Mouse (Mus musculus) cerebellum, adult 9-10 months (tissue): Measurements from ENCODE around the gene Fam184a.

Experiments
- DNase-seq: peaks from one replicate; pipeline ENCODE4 v3.0.0; 2022

Fam184a gene

DNA sequence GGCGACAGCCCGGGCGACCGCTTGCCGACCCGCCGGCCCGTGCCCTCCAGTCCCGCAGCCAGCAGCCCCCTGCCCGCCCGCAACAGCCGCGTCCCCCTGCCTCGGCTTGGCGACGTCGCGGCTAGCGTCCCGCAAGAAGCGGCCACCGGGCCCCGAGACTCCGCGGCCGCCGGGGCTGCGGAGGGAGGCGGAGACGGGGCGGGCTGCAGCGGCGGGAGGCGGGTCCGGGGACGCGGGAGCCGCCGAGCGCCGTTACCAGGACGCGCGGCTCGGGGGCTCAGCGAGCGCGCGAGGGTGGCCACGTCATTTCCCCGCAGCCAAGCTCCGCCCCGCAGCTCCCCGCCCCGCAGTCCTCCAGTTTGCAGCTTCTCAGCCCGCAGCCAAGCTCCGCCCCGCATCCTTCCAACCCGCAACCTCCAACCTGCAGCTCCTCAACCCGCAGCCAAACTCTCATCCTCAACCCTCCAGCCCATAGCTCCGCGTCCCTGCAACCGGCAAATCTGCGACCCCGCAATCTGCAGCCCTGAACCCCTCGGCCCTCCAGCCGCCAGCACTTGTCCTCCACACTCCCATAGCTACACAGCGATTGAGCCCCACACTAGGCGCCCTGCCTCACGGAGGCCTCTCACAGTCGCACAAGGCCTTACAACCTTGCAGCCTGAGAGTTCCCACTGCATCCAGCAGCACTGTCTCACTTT lies at the start of gene Fam184a:
Fam184a (minus strand) TSS at position 169 of the 698 bp plus-strand sequence.
- peak; percentile 94 for DNase-seq

DNA sequence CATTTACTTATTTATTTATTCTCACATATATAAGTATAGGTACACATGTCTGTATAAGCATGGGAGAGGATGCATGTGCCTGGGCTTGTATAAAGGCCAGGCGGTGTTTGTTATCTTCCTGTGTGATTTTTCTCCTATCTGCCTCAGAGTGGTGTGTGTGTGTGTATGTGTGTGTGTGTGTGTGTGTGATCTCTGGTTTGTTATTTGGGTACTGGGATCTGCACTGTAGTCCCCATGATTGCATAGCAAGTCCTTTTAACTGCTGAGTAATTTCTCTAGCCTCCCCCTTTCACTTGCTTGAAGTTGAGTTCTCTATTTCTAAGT lies 45.3 kb upstream of the Fam184a start:
- no peak for DNase-seq

DNA sequence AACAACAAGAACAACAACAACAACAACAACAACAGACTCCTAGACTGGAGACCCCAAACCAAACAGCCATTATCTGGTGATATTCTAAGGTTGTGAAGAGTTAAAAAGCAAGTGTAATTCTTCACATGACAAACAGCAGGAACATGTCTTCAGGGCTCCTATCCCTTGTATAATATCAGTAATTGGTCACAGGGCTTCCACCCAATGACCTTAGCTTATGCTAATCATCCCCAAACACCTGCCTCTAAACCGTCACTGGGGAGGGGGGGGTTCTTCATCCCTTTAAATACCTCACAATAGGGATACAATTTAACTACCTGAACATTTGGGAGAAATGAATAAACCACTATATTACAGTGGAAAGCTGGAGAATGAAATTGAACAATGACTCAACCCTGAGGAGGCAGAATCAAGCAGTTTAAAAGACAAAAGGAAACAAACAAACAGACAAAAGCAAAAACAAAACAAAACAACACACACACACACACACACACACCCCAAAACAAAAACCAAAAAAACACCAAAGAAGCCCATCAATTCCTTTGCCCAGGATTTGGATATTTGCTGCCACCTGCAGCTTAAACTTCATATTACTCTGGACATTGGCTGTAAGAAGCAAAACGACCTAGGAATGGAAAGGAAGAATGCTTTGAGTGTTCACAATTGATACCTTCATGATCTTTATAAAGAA lies 44.8 kb upstream of the Fam184a start:
- peak; percentile 59 for DNase-seq

DNA sequence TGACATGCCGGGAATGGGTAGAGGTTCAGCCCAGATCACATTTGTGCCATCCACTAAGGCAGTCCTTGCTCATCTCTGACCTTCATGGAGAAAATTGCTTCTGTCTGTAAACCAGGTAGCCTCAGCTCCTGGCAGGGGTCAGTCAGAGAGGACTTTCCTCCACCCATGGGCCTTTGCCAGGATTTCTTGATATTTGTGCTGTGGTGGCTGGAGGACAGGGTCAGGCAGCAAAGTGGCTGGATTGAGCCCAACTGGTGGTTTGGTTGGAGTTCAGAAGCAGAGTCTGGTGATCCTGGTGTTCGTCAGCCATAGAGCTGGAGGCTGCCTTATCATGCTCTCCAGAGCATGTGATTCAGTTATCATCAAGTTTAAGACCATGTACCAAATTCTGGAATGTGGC lies 40.4 kb upstream of the Fam184a start:
- DNase-seq: no peak

DNA sequence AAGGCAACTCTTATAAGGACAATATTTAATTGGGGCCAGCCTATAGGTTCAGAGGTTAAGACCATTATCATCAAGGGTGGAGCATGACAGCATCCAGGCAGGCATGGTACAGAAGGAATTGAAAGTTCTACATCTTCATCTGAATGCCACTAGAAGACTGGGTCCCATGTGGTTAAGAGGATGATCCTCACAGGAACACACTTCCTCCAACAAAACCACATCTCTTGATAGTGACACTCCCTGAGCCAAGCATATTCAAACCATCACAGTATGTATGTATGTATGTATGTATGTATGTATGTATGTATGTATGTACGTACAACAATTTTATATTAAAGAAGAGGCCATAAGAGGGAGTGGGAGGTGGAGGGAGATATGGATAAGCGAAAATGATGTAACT lies 25.7 kb upstream of the Fam184a start:
- DNase-seq: no peak

DNA sequence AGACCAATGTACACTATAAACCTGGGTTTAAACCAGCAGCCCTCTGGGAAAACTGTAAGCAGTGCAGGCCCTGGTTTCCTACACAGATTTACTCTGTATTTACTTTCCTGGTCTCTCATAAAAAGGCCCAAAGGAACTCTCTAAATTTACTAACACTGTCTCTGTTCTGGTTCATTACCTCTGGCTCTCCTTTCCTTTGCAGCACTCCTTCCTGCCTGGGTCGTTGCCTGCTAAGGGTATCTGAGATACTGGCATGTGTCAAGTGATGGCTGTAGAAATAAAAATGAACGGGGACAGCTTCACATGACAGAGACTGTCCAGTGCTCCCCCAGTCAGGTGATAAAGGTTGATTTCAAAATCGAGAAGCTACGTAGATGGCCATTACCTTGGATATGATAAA lies 21.8 kb upstream of the Fam184a start:
- DNase-seq: no peak

DNA sequence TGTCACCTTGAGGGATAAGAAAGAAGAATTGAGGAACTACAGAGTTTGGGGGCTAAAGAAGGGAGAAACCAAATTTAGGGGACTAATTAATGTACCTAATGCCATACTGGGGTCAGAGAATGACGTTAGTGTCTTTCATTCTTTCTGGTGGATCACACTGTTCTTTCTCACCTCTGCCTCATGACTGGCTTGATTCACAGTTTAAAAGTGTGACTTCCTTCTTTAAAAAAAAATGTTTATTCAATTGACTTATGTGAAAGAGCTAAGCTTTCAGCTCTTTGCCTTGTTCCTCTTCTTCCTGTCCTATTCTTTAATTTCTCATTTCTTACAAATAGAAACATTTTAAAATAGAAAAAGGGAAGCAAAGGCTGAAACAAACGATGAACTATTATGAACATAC lies 20.6 kb upstream of the Fam184a start:
- DNase-seq: no peak

DNA sequence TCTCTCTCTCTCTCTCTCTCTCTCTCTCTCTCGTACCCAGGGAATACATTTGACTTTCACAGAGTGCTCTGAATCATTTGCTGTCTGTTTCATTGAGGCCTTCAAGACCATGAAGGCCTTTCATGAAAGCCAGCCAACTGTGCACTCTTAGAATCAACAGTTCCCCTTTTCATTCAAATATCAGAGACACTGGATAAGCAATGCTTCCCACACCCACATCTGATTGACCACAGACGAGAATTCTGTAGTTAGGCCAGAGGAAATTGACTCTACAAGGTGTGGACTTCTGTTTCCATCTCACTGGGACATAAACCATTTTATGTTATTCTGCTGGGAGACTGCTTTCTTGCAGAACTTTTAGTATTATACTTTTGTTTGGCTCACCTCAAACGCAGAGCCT lies 17.8 kb upstream of the Fam184a start:
- DNase-seq: no peak

DNA sequence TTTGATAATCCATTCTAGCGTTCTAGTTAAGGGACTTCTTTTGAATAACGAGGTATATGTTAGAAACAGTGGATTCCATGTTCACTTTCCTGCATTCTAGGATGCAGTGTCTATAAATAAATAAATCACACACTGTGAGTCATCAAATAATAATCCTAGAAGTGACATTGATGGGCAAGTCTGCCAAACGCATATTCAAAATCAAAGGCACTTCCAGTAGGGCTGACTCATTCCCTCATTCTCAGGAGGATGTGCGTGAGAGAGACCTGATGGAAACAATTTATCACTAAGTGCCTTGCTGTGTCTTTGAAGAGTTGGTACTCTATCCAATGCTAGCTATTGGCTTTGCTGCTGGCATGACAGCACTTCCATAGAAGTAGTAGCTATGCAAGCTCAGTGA lies 14.5 kb upstream of the Fam184a start:
- no peak for DNase-seq

DNA sequence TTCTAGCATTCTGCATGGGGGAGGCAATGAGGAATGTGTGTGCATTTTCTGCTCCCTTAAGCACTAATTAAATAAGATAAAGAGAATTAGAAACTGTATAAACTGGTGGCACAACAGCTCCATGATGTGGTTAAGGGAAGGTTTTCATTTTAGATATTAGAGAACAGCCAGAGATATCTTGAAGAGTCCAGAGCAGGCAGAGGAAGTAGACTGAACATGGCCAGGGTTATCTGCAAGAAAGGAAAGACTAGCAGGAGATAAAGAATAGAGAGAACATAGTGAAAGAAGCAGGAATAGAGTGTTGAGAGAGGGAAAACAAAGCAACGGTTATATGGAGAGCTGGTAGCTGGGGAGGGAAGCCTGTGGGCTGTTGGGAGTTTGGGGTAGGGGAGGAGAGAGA lies 1.8 kb upstream of the Fam184a start:
- peak; percentile 11 for DNase-seq

DNA sequence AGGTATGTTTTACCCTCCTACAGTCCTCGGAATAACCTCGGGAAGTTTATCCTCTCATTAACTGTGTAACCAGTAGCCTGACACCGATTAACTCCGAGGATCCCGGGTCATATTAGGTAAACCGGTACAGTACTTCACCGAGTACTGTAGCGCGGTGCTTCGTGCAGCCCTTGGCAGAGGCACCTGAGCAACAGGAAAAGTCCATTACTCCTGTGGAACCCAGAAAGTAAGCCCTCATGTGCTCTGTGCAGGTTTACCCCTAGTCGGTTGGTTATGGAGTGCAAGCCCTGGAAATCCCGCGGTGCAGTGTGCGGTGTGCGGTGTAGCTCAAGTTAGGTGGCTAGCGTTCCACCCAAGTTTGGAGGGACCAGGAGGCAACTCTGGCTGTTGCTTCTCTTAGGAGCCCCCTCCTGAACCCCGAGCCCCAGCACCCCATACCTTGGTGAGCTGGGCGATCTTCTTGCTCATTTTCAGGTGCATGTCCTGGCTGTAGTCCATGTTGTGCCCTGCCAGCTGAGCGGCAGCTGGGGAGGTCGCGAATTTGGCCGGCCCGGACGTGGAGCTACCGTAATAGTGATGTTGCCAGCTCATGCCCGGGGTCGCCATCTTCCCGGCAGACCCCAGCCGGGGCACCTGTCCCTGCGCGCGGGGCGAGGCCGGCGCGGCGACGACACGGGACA lies 508 bp downstream of the Fam184a start:
- DNase-seq: peak; percentile 72

DNA sequence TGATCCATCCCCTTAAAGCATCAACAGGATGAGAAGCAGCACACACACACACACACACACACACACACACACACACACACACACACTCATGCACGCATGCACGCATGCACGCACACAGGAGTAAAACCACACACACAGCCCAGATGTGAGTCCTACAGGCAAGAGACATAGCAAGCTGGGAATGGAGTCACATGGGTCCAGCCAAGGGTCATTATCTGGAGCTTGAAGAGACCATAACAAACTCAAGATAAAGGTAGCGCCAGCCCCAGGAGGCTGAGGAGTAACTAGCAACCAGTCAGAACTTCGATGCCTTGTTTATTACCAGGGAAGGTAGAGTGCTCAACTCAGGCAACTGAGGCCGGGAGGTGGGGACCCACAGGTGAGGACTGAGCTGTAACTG lies 4.9 kb downstream of the Fam184a start:
- DNase-seq: no peak

DNA sequence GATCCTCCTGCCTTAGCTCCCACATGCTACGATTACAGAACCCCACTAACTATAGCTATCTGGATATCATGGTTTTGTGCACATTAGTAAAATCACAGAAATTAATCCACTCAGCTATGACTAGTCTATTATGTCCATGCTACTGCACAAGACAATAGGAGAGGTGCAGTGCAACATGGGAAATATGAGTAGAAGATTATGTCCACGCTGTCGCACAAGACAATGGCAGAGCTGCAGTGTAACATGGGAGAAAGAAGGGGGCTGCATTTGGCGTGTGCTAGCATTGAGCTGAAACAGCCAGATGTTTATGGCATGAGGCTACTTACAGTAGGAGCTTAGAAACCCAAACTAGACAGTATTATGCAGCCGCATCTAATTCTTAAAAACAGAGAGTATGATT lies 8.0 kb downstream of the Fam184a start:
- peak; percentile 5 for DNase-seq

DNA sequence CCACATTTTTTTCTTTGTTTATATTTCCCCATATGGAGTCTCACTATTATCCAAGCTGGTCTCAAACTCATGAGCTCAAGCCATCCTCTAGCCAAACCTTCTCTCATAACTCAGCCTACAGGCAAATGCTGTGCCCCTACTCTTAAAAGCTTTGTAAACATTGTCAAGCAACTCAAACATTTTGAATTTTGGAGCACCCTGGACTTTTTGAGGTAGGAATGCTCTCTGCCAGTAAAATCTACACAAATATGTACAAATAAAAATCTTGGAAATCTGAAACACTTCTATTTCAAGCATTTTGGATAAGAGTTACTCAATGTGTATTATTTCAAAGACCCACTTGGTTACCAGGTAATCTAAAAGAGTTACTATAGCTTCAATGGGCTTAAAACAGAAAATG lies 10.9 kb downstream of the Fam184a start:
- no peak for DNase-seq

DNA sequence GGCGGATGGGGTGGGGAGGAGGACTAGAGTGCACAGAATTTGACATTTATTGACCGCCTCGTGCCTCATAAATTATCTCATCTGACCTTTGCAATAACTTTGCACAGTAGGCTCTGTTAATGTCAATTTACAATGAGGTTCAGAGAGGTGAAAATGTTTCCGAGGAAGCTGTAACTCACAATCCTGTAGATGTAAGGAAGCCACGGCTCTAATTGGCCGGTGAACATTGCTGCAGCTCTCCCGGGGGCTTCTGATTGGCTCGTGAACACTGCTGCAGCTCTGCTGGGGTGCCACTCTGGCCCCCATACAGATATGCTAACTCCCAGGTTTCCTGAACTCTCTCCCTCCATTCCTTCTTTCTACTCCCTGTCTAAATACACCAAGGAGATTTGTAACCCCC lies 12.1 kb downstream of the Fam184a start:
- DNase-seq: no peak

DNA sequence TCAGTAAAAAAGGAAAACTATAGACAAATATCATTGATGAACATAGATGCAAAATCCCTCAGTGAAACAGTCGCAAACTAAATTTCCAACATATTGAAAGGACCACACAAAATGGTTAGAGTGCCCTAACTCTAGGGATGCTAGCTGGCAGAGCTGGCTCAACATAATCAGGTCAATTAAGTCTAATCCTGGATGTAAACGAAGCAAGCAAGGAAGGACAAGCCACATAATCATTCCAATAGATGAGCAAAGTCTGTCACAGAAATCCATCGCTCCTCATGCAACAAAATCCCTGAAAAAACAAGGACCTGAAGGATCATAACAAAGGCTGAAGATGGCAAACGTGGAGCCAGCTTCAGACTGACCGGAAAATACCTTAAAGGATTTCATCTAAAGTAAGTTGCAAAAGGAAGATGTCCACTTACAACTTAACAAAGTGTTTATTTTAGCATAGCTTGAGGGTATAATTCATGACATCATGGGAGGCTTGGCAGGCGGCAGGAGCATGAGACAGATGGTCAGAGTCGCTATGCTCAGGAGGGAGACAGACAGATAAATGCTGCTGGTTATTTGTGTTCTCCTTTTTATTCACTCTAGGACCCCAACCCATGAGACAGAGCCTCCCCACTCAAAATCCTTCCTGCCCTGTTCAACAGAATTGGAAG lies 15.6 kb downstream of the Fam184a start:
- DNase-seq: peak; percentile 84

DNA sequence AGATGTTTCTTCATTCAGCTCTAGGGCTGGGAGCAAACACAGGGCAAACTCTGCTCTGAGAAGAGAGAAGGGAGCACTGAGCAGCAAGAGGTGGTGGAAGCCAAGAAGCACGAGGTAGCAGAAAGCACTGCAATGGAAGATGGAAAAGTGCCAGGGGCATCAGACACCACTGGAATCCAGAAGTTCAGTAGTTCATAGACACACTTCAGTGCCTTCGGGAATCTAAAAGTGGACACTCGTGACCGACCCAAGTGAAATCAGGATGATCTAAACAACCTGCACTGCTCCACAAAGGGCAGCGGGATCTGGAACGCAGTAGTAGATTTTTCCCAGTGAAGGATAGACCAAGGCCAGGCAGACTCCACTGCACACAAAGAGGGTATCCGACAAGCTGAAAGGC lies 18.6 kb downstream of the Fam184a start:
- no peak for DNase-seq

DNA sequence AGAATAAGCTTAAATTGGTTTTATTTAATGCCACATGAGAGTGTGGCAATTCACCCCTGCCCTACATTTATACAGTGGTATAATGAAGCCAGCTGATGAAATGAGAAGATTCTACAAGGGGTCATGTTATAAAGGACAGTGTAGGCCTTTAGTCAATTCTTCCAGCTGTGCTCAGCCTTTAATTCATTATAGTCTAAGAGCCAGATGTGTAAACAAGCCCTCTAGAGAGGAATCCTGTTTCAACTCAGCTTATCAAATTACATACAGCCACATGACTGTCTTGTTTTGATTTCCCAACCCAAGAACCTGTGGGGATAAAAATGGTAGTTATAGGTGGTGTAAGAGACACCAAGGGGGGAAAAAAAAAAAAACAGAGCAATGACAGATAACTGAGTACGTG lies 22.0 kb downstream of the Fam184a start:
- DNase-seq: no peak

DNA sequence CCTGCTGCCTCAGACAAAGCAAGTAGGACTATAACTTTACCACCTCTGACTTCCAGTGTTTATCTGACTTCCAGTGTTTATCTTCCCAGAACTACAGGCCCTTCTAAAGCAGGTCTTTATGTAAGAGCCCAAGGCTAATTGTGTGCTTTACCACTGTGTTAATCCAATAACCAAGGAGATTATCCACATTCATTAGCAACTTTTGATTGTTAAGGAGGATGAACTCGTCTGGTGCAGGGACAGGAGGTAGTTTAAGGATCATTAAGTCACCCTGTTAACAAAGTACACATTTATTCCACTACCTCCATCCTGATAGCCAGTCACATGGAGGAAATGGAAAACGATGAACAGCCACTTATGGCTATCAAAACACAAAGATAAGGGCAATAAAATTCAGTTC lies 25.6 kb downstream of the Fam184a start:
- DNase-seq: no peak

DNA sequence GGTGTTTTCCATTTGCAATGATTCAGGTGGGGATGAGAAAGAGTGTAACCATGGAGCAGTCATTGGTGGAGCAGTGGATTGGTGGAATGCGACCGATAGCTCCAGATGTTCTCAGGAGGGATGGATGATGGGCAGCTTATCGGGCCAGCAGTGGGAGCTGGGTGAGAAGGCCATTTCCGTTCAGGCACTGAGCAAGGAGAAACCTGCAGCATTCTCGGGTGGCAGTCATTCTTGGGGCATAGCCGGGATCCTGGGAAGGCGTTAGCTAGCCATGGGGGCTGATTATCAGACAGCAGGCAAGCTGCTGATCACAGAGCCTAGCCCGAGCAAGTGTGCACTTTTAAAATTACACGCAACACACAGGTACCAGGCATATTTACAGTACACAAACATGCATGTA lies 46.4 kb downstream of the Fam184a start:
- DNase-seq: peak; percentile 29

DNA sequence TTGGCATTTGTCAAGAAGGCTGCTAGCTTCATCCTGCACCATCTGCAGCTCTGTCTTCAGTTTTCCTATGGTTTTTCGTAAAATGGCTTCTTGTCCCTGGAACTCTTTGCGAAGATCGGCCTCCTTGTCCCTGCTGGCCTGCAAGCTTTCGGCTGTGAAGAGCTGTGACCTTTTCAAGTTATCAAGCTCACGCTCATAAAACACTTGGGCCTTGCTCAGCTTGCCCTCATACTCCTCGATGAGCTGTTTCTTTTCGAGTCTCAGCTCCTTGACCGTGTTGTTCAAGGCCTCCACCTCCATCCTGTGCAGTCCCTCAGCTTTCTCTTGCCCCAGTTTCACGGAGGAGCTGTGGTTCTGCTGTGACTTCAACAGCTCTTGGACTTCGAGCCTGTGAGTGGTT lies 52.4 kb downstream of the Fam184a start:
- no peak for DNase-seq

DNA sequence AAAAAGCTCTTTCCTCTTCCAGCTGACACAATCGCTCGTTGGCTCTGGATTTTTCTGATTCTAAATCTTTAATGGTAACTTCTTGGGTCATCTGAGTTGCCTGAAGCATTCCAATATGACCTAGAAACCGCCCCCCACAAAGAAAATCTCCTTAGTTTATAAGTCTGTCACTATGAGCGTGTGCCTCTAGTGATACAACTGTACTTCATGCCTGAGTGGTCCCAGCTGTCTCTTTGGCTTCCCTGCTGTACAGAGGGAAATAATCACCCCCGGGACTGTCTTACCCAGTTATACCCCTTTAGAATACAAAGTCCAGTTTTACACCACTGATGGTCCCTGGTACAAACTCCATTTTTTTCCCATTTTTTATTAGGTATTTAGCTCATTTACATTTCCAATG lies 56.2 kb downstream of the Fam184a start:
- no peak for DNase-seq

DNA sequence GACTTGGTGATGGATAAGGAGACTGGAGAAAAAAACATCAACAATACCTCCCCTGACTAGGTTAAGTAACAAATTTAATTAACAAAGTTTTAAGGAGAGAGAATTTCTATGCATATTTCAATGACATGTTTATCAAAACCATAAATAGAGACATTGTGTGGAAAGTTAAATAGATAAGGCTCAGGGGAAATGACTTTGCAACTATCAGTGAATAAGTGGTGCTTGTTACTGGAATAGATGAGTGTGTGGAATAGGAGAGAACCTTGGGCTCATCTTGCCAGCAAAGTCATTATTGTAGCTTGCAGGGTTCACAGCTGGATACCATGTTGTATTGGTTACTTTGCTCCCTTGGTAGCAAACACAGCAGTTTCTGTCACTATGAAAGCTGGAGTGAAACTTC lies 59.7 kb downstream of the Fam184a start:
- no peak for DNase-seq
